Mouse (Mus musculus) layer of hippocampus, postnatal 36 days (tissue): ENCODE data around the gene Pkd2l1. TPM values are rescaled to one million over a fixed set of nuclear protein-coding genes. Genes with fewer than 3 reads are reported as not detected.
A peak's percentile ranks its signal among the peaks of the same experiment; 100 is the strongest.
"Not testable (repeated sequence)": the region's sequence is repeated elsewhere in the genome, so short reads cannot be mapped to it uniquely, and the experiment has no call there.

Source experiments
- DNase-seq, 2 experiments: peaks; one replicate each; pipeline ENCODE4 v3.0.0; 2022
- total RNA-seq, 2 experiments: library from RNA; stranded (reverse); gene quantifications; 2 replicates each; pipeline ENCODE4 v1.2.3; 2021

Gene Pkd2l1
- total RNA-seq, 2 experiments from 2014 or later: 0.15 to 0.20 TPM

DNA sequence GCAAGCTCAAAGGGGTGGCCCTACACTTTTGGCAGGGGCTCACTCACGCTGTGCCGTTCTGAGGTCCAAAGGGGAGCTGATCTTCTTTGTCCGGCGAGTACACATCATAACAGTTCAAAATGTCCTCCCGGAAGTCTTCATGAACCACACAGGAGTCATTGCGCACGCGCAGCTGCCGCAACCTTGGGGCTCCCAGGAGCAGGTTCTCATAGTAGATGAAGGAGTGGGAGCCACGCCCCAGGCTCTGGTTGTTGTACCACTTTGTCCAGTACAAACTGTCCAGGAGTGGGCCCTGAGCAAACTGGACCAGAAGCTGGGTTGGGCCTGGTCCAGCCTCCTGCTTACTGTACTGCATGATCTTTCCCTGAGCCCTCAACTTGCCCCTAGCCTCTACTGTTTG is 35.2 kb downstream of the Pkd2l1 start:
- no peak for DNase-seq

DNA sequence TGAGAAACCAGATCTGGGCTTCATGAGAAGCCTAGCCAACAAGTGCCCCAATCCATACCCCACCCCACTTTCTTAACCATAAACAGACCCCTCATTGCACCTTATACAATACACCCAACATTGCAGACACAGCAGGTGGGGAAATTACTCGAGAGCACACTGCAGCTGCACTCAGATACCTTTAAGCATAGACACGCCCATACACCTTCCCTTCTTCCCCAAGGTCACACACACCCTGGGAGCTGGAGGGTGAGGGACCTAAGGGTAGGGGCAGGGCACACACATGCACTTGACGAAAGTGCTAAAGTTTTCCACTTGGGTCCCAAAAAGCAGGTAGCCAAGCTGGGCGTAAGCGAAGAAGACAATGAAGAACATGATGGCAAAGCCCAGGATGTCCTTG is 38.5 kb downstream of the Pkd2l1 start:
- DNase-seq: no peak

DNA sequence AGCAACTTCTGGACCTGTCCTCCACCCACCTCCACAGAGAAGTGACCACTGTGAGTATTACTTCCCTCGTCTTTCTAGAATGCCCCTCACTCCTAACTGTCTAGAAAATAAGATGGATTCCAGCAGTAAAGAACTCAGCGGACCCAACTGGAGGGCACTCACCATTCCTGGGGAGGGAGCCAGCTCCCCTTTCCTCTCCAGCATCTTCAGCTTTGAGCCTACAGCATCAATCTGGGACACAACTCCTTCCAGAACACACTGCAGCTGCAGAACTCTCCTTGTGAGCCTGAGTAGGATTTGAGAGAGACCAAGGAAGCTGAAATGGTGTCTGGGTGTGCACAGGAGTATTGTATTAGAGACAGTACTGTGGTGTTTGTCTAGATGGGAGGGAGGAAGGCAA is 43.3 kb downstream of the Pkd2l1 start:
- no peak for DNase-seq

DNA sequence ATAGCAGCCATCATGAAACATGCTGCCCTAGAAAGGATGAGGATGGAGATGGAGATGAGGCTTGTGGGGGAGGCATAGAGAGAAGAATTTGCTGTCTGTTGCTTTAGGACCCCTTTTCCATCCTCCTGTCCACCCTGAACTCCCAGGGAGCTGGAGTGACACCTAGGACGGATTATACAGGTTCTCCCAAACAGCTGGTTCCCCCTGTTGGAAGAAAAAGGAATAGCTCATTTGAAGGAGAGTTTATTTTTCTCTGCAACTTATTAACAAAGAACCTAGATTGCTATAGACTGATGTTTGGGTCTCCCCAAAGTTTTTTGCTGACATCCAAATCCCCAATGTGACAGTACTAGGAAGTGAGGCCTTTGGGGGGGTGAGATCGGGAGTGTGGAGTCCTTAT is 43.9 kb downstream of the Pkd2l1 start:
- DNase-seq: no peak

DNA sequence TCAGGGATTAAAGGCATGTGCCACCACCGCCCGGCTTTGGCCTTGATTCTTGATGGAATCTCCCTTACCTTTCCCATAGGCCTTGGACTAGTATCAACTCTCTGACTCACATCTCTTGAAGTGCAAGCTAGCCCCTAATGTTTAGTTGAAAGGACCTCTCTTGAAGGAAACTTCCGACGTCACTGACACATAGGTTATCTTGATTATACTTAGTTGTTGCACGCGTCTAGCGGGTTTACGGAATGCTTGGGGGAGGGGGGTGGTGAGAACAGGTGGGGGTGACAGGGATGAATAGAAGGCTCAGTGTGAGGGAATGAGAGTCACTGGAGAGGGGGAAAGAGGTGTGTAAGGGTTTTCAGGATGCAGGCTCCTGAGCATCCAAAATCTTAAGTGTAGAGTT is 45.3 kb downstream of the Pkd2l1 start:
- DNase-seq: no peak

DNA sequence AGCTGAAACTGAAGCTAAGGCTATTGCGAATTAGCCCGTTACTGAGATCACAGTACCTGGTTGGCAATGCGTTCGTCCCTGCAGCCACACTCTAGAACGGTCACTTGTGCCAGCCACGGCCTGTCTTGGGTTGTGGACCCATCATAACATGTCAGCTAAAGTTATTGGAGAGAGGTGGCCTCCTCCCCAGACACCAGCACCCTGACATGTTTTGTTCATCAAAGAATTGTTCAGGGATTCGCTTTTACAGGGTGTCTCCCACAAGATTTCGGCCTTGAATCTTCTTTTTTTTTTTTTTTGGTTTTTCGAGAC is 45.7 kb downstream of the Pkd2l1 start:
- DNase-seq: no peak

DNA sequence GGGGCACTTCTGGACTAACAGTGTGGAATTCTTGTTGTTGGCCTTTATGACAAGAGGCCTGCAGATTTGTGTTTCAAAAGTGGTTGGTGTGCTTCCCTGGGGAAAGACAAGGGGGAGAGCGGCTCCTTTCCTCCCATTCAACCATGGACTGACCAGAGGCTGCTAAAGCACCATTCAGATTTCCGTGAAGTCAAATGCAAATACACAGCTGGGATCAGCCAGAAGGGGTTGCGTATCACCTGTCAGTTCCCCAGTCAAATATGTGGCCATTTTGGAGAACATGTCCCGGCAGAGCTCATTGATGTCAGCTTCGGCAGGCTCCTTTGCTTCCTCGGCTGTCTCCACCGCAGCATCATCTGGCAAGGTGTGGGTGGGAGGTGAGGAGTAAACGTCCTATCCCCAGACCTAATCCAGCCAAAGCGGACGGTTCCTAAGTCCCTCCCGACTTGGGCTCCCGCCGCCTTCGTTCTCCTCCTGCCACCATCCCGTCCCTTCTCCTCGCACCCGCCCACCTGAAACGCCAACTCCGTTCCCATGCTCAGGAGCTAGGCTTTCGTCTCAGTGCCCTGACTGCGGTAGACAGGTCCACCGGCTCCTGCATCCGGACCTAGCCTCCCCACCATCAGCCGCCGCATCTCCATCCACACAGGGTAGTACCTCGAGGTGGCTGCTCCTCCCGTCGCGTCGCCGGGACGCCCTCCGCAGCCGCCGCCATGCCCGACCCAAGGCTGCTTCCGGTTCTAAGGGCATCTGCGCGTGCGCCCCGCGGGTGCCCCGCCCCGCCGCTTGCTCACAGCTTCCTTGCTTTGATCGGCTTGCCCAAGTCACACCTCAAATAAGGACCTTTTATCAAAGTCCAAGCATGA is 46.3 kb downstream of the Pkd2l1 start, which contains the start of gene Bloc1s2:
Gene Bloc1s2, minus strand, starts transcription at position 745 of the 866 bp plus-strand sequence.
- DNase-seq: peak; percentile 86 to 88

DNA sequence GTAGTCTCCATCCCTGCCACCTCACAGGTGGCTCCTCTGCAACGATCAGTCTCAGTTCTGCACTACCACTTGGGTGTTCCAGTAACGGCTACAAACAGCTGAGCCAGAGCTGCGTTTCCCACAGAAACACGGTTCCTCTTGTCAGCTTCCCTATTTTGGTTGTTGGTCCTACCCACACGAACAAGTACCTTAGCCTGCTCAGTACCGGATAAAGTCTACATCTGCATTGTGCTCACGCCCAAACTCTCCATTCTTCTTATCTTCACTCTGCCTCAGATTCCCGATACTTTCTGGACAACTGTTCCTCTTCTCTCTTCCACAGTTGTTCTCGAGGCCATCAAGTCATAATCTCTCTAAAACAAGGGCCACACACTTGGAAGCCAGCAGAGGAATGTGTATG is 47.9 kb downstream of the Pkd2l1 start:
- no peak for DNase-seq

DNA sequence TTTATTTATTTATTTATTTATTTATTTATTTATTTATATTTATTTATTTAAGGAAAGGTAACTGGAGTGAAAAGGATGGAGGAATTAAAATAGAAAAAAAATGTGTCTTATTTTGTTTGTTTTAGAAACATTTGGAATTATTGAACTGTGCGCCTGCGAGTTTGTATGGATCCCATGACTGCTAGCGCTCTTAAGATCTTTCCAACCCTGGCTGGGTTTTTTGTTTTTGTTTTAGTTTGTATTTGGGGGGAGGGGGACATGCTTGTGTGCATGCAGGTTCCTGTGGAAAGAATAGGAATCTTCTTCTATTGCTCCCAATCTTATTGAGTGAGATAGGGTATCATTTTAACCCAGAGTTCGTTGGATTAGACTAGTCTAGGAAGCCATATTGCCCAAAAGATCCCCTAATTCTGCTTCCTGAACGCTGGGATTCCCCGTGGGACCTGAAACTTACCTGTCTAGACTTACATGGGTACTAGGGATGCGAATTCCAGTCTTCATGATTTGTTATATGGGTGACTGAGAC is 56.2 kb downstream of the Pkd2l1 start:
- DNase-seq: no peak

DNA sequence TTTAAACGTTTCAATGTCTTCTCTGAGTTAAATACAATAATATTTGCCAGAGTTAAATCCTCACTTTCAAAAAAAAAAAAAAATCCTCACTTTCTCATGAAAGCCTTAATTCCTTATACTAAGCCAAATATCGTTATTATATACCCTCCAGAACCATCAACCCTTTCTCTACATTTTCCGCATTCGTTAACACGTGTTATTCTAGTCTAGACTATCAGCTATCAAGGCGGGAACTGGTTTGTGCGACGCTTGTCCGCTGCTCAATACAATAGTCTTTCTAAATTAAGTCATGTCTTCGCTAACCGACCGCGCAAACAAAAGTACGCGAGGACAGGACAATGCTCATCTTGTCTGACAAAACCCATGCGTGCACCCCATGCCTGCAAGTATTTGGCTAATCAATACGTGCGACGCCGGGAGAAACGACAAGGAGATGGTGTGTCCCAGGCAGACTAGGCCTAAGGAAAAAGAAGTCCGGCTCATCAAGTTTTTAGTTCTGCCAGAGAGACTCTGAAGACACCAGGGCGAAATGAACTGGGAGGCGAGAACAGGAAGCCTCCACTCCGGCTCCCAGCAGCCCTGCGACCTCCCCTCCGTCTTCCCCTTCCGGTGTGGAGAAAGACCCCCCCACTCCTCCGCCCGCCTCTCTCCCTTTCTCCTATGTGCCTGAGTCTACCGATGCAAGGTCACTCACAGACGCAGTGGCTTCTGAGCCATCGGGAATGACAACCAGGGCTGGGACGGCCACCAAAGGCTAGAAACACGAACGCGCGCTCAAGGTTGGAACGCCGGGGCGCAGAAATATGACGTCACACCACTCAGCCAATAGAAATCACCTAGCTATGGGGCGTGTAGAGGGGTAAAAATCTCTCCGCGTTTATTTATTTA is 56.9 kb downstream of the Pkd2l1 start, which contains the start of gene Cwf19l1:
Gene Cwf19l1, minus strand, starts transcription at position 805 of the 888 bp plus-strand sequence.
- DNase-seq: peak; percentile 82 to 85

DNA sequence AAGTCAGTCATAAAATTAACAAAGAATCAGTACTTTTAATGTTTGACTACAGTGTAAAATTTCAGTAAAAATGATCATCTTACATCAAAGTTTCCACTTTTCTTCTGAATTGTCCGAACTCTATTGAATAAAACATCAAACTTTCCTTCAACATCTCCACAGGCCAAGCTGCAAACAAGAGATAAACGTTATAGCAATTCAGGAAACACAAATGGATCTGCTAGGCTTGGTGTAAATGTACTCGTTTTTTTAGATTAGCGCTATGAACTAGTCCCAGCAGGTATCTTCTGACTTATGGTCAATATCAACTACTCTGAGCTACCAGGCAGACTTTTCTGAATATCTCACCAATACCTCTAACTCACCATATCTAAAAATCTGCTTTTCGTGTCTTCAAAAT is 59.3 kb downstream of the Pkd2l1 start:
- DNase-seq: no peak

DNA sequence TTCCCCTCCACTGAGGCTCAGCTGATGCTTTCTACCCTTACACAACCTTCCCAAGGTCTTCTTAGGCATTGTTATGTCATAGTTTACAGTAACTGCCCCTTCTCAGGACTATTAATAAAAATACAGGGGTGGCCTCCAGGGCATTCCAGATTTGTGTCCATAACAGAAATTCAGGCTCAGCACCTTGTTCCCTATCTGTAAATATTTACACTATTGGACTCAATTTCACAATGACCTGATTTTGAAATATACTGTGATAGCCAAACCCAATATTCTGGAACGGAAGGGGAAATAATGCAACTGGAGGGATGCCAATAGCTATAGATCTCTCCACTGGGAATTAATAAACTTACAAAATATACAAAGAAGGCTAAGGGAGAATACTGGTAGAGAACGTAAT is 63.7 kb downstream of the Pkd2l1 start:
- DNase-seq: no peak

DNA sequence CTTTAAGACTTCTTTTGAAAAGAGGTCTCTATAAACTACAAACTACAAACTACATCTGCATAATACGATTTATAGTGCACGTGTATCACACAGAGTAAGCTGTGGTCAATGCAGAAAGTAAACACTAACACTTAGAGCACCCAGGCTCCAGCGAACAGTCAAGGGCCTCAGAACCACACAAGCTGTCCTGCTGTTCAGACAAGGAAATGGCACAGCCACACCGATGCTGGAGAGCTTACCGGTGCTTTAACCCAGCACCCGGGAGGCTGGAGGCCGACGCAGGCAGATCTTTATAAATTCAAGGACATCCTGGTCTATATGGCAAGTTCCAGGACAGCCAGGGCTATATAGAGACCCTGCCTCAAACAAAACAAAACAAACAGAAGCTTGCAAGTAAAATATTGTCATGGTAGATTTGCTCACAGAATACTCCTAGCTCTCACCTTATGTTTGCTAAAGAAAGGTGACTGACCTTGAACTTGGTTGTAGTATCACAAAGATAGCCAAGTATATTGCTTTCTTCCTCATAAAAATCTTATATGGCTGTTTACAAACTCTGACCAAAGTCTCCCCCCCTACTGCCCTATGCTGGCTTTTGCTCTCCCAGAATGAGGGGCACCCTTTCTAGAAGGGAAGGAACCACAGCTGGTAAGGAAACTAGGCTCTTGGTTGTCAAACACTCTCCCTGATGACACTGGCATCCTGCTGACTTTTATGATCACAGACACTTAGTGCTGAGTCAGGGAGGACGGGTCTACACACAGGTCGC is 64.3 kb downstream of the Pkd2l1 start:
- DNase-seq: no peak

DNA sequence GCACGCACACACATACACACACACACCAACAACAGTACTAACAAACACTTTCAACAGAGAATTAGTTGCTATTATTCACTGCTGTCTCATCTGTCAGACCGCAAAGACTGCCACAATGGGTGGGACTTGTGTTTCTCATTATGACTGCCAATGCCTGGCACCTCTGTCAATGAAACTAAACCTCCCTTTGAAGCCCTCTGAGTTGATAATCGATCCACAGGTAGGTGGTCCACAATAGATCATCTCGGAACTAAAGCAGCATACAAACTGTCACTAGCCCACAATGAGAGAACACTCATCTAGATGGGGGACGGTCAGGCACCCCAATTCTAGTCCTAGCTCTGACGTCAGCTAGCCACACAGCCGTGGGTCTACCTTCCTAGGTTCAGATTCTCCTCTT is 71.1 kb downstream of the Pkd2l1 start:
- DNase-seq: no peak

DNA sequence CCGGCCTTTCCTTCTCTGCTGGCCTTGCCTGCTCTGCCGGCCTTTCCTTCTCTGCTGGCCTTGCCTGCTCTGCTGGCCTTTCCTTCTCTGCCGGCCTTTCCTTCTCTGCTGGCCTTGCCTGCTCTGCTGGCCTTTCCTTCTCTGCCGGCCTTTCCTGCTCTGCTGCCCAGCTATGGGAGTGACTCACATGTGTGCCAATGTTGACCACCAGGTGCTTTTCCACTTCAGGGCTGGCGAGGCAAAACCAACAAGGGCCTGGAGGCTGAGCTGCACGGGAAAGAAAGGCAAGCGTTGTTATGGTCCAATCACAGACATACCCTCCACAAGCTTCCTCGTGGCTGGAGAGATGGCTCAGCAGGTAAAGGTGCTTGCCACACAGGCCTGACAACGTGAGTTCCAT is 71.6 kb downstream of the Pkd2l1 start:
- not testable (repeated sequence) for DNase-seq

DNA sequence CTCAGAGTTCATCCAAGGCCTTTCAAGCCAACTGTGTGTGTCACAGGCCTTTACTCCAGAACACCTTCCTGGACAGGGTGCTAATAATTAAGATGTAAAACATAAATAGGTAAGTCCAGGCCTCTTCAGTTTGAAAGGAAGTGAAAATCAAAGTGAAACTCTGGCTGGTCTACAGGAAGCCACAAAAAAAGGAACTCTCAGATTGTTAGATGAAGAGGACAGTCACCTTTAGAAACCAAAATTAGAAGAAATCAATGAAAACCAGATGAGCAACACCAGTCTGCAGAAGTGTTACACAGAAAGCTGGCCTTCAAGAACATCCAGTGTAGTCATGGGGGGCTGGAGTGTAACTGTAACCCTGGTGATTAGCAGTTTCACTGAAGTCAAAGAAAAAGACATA is 74.4 kb downstream of the Pkd2l1 start:
- DNase-seq: no peak

DNA sequence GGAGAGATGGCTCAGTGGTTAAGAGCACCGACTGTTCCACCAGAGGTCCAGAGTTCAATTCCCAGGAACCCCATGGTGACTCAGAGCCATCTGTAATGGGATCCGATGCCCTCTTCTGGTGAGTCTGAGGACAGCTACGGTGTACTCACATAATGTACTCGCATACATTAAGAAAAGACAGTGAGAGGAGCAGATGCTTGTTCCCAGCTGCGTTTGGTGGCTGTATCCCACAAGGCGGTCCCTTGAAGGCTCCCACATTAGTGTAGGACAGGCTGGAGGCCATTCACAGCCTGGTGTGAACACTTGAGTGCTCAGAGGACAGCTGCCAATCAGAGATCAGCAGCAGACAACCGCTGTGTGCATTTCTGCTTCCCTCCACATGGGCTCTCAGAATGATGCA is 80.5 kb downstream of the Pkd2l1 start:
- DNase-seq: no peak

DNA sequence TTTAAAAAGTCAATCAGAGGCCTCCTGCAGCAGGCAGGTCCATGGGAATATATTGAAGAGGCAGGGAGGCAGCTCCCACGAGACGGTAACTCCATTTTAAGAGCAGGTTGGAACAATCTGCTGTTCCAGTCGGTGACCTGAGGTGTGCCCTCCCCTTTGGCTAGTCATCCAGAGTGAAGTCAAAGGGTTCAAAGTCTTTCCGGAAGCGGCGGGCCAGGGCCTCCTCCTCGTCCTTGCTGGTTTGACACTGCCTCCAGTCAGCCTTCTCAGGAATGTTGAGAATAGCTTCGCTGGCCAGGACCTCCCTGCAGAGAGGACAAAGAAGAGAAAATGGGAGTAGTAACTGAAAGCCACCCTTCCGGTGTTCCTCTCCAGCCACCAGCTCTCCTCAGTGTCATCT is 81.9 kb downstream of the Pkd2l1 start:
- DNase-seq: no peak

DNA sequence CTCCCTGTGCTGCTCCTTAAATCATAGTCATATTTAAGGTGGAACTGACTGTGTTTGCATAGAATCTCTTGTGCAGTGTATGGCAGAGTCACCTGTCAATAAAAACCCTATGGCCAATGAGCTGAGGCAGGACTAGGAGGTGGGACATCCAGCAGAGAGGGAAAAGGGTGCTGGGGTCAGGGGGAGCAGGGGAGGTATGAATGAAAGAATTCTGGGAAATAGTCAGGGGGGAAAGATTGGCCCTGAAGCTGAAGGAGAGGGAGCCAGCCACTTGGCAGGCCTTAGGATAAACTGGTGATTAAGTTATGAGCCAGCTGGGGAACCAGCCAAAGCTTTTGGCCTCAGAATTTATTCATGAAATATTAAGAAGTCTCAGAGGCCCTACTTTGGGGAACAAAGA is 83.2 kb downstream of the Pkd2l1 start:
- no peak for DNase-seq

DNA sequence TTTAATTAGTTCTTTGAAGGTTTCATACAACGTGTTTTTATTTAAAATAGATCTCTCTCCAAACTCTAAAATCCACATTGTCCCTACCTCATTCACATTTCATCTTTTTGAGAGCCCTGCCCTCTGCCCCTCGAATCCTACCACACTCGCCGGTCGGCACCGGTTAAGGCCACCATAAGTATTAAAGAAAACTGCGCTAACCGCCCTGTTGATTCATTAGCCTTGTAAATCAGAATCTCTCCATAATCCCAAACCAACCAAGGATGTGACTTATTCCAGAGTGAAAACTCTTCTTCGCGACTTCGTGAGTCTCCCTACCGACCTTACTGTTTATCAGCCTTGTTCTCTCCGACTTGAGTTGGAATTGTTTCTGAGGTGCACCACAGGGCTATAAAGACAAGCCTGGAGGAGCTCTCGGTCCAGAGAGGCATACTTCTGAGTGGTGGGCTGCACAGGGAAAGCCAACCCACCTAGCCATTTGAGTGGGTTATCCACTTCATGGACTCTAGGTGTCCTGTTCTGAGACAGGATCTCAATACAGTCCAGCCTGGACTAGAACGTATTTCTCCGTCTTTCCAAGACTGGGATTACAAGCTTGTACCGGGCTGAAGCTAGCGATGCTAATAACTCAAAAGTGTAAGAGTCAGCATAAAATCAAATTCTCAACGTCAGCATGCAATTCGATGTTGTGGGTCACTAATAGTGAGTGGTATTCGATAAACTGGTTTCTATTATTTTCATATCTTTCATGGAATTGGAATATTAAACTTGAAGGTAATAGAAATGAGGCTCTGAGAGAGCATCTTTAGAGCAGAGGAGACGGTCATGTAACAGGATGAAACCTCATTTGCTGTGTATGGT is 84.4 kb downstream of the Pkd2l1 start:
- DNase-seq: no peak

DNA sequence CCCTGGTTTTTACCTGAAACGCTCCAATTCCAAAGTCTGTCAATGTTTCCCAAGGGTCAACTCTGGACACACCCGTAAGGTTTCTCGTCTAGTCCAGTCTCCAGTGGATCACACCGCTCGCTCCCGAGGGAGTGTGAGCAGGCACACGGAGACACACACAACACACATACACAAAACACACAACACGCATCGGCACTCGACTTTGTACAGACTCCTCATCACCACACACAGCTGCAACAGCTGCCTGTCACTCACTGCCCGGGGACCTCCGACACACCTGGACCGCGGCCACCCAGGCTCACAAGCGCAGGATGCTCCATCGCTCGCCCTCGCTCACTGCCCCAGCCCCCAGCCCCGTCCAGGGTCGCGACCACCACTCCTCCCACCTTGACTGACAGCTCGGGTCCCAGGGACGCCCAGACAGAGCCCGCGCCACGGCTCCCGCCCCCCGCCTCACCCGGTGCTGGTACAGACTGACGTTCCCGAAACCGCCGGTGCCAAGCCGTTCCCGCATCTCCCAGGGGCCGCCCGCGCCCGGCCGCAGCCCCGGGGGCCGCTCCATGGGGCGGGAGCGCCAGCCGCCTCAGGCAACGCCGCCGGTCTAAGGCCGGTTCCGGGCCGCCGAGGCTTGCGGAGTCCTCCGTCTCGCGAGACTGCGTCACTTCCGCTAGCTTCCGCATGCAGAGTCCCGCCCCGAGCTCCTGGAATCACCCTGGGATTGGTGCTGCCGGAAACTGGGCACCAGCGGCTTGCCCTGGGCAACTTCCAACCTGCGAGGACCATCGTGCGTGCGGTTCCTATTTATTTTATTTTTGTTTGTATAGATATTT is 85.2 kb downstream of the Pkd2l1 start, which contains the start of gene Chuk:
Gene Chuk, minus strand, starts transcription at position 650 of the 830 bp plus-strand sequence.
- peak; percentile 91 to 94 for DNase-seq
